Mouse (Mus musculus) embryonic facial prominence, embryonic 11.5 days (tissue): Measurements from ENCODE around the gene Nsl1. TPM values are rescaled to one million over a fixed set of nuclear protein-coding genes. Genes with fewer than 3 reads are reported as not detected.

ENCODE experiments used
- ATAC-seq: fragments of 200-750 bp; cut with Nextera tagmentation; replicated peaks from 2 replicates; pipeline ENCODE4 v1.8.0; 2017; ENCODE audit warnings: low read depth; ENCODE audit not compliant: insufficient number of reproducible peaks, low FRiP score, low TSS enrichment
- DNase-seq: peaks from one replicate; pipeline ENCODE4 v3.0.0-alpha.2; 2015; ENCODE audit warnings: low spot score
- H3K27ac ChIP-seq: fragments of 300-500 bp; sonication (generic); replicated peaks from 2 replicates; pipeline ENCODE4 v1.5.1; 2014; ENCODE audit warnings: mild to moderate bottlenecking, low read depth, low read length, control low read depth
- H3K27me3 ChIP-seq: fragments of 300-500 bp; sonication (generic); 2 replicates; pipeline ENCODE4 v1.6.1; 2014; ENCODE audit warnings: mild to moderate bottlenecking, low read length, moderate library complexity, mixed read lengths; ENCODE audit not compliant: control insufficient read depth, insufficient read depth
- H3K36me3 ChIP-seq: fragments of 300-500 bp; sonication (generic); replicated peaks from 2 replicates; pipeline ENCODE4 v1.6.1; 2014; ENCODE audit warnings: low read depth, mild to moderate bottlenecking, low read length, moderate library complexity, mixed read lengths; ENCODE audit not compliant: control insufficient read depth, insufficient read depth
- H3K4me1 ChIP-seq: fragments of 300-500 bp; sonication (generic); 2 replicates; pipeline ENCODE4 v1.6.1; 2014; ENCODE audit warnings: low read length, mixed read lengths; ENCODE audit not compliant: control insufficient read depth, insufficient read depth
- H3K4me2 ChIP-seq: fragments of 300-500 bp; sonication (generic); 2 replicates; pipeline ENCODE4 v1.6.1; 2014; ENCODE audit warnings: low read depth, mild to moderate bottlenecking, control low read depth, low read length, moderate library complexity
- H3K4me3 ChIP-seq: fragments of 300-500 bp; sonication (generic); 2 replicates; pipeline ENCODE4 v1.5.1; 2014; ENCODE audit warnings: low read depth, low read length, control low read depth
- H3K9ac ChIP-seq: fragments of 300-500 bp; sonication (generic); replicated peaks from 2 replicates; pipeline ENCODE4 v1.6.1; 2014; ENCODE audit warnings: mild to moderate bottlenecking, control low read depth, low read length
- H3K9me3 ChIP-seq: fragments of 300-500 bp; sonication (generic); replicated peaks from 2 replicates; pipeline ENCODE4 v1.6.1; 2016; ENCODE audit warnings: mild to moderate bottlenecking, low read length, inconsistent platforms, mixed read lengths; ENCODE audit not compliant: control insufficient read depth
- WGBS: fragments of 180-500 bp; shearing (Covaris S2); extraction: QIAGEN DNeasy Blood & Tissue Kit; methylation state at CpG from one replicate; pipeline ENCODE4 v1.1.7; 2014; 5-methylcytosine and 5-hydroxymethylcytosine counted together
- polyA plus RNA-seq: library from polyadenylated mRNA; unstranded; fragments of >200 nt; fragmentation: Nextera tagmentation; extraction: Ambion mirVana; gene quantifications from 2 replicates; pipeline ENCODE4 v1.2.1, GENCODE M21; 2014

The Nsl1 gene
- polyA plus RNA-seq, 1 experiment from 2014 or later = 23.4 TPM

GRCm38 (mm10) chr1:191057461-191057860 lies 5.4 kb upstream of the Nsl1 start:
- H3K4me3 ChIP-seq = no peak overlapping the region
- no peaks in the 10 kb centered on the region for H3K9me3 ChIP-seq
- no peak overlapping the region for H3K4me2 ChIP-seq
- no peak overlapping the region for H3K27ac ChIP-seq
- H3K4me1 ChIP-seq = no peaks in the 10 kb centered on the region; the same call in 1 of the 2 replicates
- no peaks in the 10 kb centered on the region for H3K36me3 ChIP-seq
- WGBS = 67% methylated on average over 3 of the region's 3 CpGs
- ATAC-seq (no peak), DNase-seq (no peak)
- H3K27me3 ChIP-seq = no peaks in the 10 kb centered on the region
- H3K9ac ChIP-seq = no peak overlapping the region

DNA sequence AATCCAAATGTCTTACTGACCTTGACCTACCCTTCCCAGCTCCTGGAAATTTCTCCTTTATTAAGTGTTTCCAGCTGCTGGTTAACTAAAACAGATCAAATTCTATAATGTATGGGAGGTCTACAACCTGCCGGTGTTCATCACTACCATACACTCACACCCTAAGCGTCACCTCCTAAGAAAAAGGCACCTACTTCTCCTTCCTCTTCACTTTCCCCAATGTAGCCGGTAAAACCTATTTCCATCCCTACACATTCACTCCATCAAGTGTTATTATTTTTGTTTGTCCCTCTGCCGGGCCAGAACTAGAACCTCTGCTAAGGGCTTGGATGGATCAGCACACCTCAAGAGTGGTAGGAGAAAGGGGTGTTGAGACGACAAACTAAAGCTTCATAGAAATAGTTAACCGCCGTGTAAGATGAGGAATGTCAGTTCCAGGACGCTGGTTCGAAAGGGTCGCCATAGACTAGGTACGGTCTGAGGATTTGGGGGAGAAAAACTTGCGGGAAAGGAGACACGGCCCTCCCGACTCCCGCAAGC lies 501 bp upstream of the Nsl1 start:
- no peaks in the 10 kb centered on the region for H3K27me3 ChIP-seq
- H3K27ac ChIP-seq = no peak overlapping the region
- DNase-seq = peak; percentile 65
- H3K36me3 ChIP-seq = no peaks in the 10 kb centered on the region; the same call in 1 of the 2 replicates
- H3K9ac ChIP-seq = peak overlapping the region; percentile 90
- WGBS = 4% methylated on average over 15 of the region's 15 CpGs
- ATAC-seq = no peak; the same call in 1 of the 2 replicates
- no peaks in the 10 kb centered on the region; the same call in 1 of the 2 replicates for H3K4me1 ChIP-seq
- peak overlapping the region; percentile 92 for H3K4me3 ChIP-seq
- H3K9me3 ChIP-seq = no peaks in the 10 kb centered on the region
- H3K4me2 ChIP-seq = peak overlapping the region; percentile 62

- Histone ChIP-seq H3K4me2 (peak overlapping the region; percentile 57), H3K9me3 (no peaks in the 10 kb centered on the region), H3K4me1 (no peaks in the 10 kb centered on the region; the same call in 1 of the 2 replicates), H3K27ac (no peak overlapping the region), H3K36me3 (no peaks in the 10 kb centered on the region; the same call in none of the 2 replicates), H3K27me3 (no peaks in the 10 kb centered on the region), H3K4me3 (peak overlapping the region; percentile 92), H3K9ac (peak overlapping the region; percentile 90)
- DNase-seq (no peak), ATAC-seq (no peak)
- WGBS = 59% methylated on average over 9 of the region's 9 CpGs
Measured at GRCm38 (mm10) chr1:191063700-191064099, 888 bp downstream of the Nsl1 start.

GRCm38 (mm10) chr1:191064535-191064934 lies 1.7 kb downstream of the Nsl1 start:
- Histone ChIP-seq H3K4me1 (no peaks in the 10 kb centered on the region; the same call in 1 of the 2 replicates), H3K27ac (no peak overlapping the region), H3K9me3 (no peaks in the 10 kb centered on the region), H3K4me2 (no peak overlapping the region), H3K36me3 (no peaks in the 10 kb centered on the region; the same call in none of the 2 replicates), H3K4me3 (no peak overlapping the region), H3K27me3 (no peaks in the 10 kb centered on the region), H3K9ac (no peak overlapping the region)
- WGBS = 82% methylated on average over 2 of the region's 2 CpGs
- ATAC-seq (no peak), DNase-seq (no peak)

- H3K4me3 ChIP-seq = no peak overlapping the region
- no peaks in the 10 kb centered on the region; the same call in 1 of the 2 replicates for H3K4me1 ChIP-seq
- H3K27ac ChIP-seq = no peak overlapping the region
- no peak overlapping the region for H3K9ac ChIP-seq
- H3K4me2 ChIP-seq = no peak overlapping the region
- WGBS = 87% methylated on average over 4 of the region's 4 CpGs
- DNase-seq (no peak), ATAC-seq (no peak)
- H3K27me3 ChIP-seq = no peaks in the 10 kb centered on the region
- H3K36me3 ChIP-seq = no peaks in the 10 kb centered on the region; the same call in none of the 2 replicates
- H3K9me3 ChIP-seq = no peaks in the 10 kb centered on the region
Measured at GRCm38 (mm10) chr1:191065188-191065587, 2.4 kb downstream of the Nsl1 start.

DNA sequence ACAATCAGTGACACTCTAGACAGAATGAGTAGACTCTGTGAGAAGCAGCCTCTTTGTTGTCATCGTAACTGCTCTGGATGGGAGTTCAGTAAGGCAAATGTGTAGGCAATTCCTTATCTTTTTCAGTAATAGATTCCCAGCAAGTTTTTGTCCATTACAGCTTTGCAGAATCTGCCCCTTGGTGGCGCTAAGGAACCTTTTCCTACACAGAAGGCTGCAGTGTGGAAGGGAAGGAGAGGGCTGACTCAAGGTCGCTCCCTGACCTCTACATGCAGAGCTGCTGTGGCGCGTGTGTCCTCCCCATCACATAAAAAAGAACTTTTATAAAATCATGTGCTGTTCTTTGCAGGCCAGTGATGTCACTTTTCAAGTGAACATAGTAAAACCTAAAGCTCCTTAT lies 5.6 kb downstream of the Nsl1 start:
- no peak overlapping the region for H3K4me3 ChIP-seq
- no peak overlapping the region for H3K4me2 ChIP-seq
- no peak overlapping the region for H3K27ac ChIP-seq
- H3K36me3 ChIP-seq = peaks cover 3% of the 10 kb centered on the region
- 86% methylated on average over 5 of the region's 5 CpGs for WGBS
- peak; percentile 16 for DNase-seq
- no peaks in the 10 kb centered on the region for H3K27me3 ChIP-seq
- ATAC-seq = no peak
- no peak overlapping the region for H3K9ac ChIP-seq
- H3K9me3 ChIP-seq = no peaks in the 10 kb centered on the region
- no peaks in the 10 kb centered on the region for H3K4me1 ChIP-seq

DNA sequence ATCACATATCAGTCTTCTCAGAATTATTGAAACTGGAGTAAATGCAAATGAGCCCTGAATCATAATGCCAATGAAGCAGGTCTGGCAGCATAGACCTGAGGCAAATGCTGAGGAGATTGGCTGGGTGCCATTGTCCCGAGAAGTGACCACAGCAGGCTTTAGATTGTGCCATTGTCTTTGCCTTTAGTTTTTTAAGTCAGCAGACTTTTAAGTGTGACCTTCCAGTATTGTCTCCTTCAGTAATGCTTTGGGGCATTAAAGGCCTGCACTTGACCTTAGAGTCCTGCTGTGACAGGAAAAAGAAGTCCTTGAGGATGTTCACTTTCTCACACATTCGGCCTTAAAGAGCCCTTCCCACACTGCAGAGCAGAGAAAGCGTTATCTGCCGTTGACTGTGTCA lies 7.4 kb downstream of the Nsl1 start:
- no peaks in the 10 kb centered on the region for H3K27me3 ChIP-seq
- DNase-seq = no peak
- no peaks in the 10 kb centered on the region for H3K9me3 ChIP-seq
- no peak overlapping the region for H3K4me3 ChIP-seq
- H3K4me1 ChIP-seq = no peaks in the 10 kb centered on the region
- no peak overlapping the region for H3K4me2 ChIP-seq
- H3K27ac ChIP-seq = no peak overlapping the region
- peaks cover 4% of the 10 kb centered on the region for H3K36me3 ChIP-seq
- H3K9ac ChIP-seq = no peak overlapping the region
- ATAC-seq = no peak
- WGBS = 89% methylated on average over 4 of the region's 4 CpGs

- Histone ChIP-seq H3K4me2 (no peak overlapping the region), H3K4me3 (no peak overlapping the region), H3K9me3 (no peaks in the 10 kb centered on the region), H3K27me3 (no peaks in the 10 kb centered on the region), H3K4me1 (no peaks in the 10 kb centered on the region), H3K27ac (no peak overlapping the region), H3K36me3 (peaks cover 4% of the 10 kb centered on the region), H3K9ac (no peak overlapping the region)
- WGBS = 94% methylated on average over 6 of the region's 6 CpGs
- no peak for ATAC-seq
- DNase-seq = no peak
Measured at GRCm38 (mm10) chr1:191071613-191072012, 8.8 kb downstream of the Nsl1 start.
